Mouse (Mus musculus) R1 (cell line): ENCODE measurements around the gene Rfc1.
"Not testable (repeated sequence)": the region's sequence is repeated elsewhere in the genome, so short reads cannot be mapped to it uniquely, and the experiment has no call there.

Source experiments
- DNase-seq: peaks from one replicate; pipeline ENCODE4 v3.0.0-alpha.2; 2018; ENCODE audit warnings: low read depth, low spot score

The Rfc1 gene

GRCm38 (mm10) chr5:65300121-65300520 lies 35.3 kb downstream of the Rfc1 start:
- DNase-seq: peak; percentile 94

- peak; percentile 64 for DNase-seq
Observed at GRCm38 (mm10) chr5:65299623-65300022, 35.8 kb downstream of the Rfc1 start.

- DNase-seq: peak; percentile 56
Observed at GRCm38 (mm10) chr5:65298167-65298950, 37.1 kb downstream of the Rfc1 start.

GRCm38 (mm10) chr5:65294270-65294669 lies 41.2 kb downstream of the Rfc1 start:
- no peak for DNase-seq

- DNase-seq: no peak
Observed at GRCm38 (mm10) chr5:65293627-65294026, 41.8 kb downstream of the Rfc1 start.

- not testable (repeated sequence) for DNase-seq
Observed at GRCm38 (mm10) chr5:65289009-65289408, 46.5 kb downstream of the Rfc1 start.

- DNase-seq: peak; percentile 42
Observed at GRCm38 (mm10) chr5:65287751-65288701, 47.4 kb downstream of the Rfc1 start.

GRCm38 (mm10) chr5:65284171-65284570 lies 51.3 kb downstream of the Rfc1 start:
- DNase-seq: peak; percentile 84

- no peak for DNase-seq
Observed at GRCm38 (mm10) chr5:65281216-65281615, 54.3 kb downstream of the Rfc1 start.

GRCm38 (mm10) chr5:65279133-65279651 lies 56.3 kb downstream of the Rfc1 start:
- no peak for DNase-seq

- no peak for DNase-seq
Observed at GRCm38 (mm10) chr5:65273966-65274365, 61.5 kb downstream of the Rfc1 start.

- DNase-seq: no peak
Observed at GRCm38 (mm10) chr5:65257910-65258505, 77.5 kb downstream of the Rfc1 start.

GRCm38 (mm10) chr5:65250185-65250855 lies 85.2 kb downstream of the Rfc1 start:
- DNase-seq: peak; percentile 40

- no peak for DNase-seq
Observed at GRCm38 (mm10) chr5:65247296-65247695, 88.2 kb downstream of the Rfc1 start.

- peak; percentile 73 for DNase-seq
Observed at GRCm38 (mm10) chr5:65242740-65243139, 92.7 kb downstream of the Rfc1 start.

- DNase-seq: peak; percentile 27
Observed at GRCm38 (mm10) chr5:65231289-65232003, 104.0 kb downstream of the Rfc1 start.

GRCm38 (mm10) chr5:65224056-65224455 lies 111.4 kb downstream of the Rfc1 start:
- no peak for DNase-seq

GRCm38 (mm10) chr5:65221037-65221436 lies 114.4 kb downstream of the Rfc1 start:
- peak; percentile 27 for DNase-seq

- no peak for DNase-seq
Observed at GRCm38 (mm10) chr5:65217305-65218269, 117.9 kb downstream of the Rfc1 start.
